Mouse (Mus musculus): ENCODE data around the gene Sec14l1.

DNA sequence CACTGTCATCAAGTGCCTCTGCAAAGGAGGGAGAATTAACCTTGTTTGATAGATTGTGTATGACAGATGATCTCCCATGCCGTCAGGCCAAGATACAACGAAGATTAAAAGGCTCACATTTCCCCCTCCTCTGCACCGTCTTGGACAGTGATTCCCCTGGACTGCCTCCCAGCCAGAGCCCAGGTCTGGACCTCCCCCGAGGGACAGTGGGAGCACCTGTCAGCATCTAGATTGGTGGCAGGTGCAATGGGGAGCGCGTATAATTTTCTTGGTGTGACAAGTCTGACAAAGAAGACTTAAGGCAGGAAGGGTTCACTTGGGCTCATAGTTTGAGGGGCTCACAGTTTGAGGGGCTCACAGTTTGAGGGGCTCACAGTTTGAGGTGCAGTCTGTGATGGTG lies 48.8 kb downstream of the Sec14l1 start:
- TF ChIP-seq CTCF (IDR thresholded peaks at IDR 0.05; ENCODE audit: extremely low read depth, insufficient read depth, insufficient read length, insufficient replicate concordance) (no peak), POLR2A (IDR thresholded peaks at IDR 0.05; ENCODE audit: low read depth, low read length) (no peak)

Data from spleen, adult 2 months (tissue).